Mouse (Mus musculus): ENCODE data around the gene Tnp1. TPM values are rescaled to one million over a fixed set of nuclear protein-coding genes. Genes with fewer than 3 reads are reported as not detected.

Tnp1 gene
- not detected for polyA plus RNA-seq (2017; shearing (Covaris generic))

DNA sequence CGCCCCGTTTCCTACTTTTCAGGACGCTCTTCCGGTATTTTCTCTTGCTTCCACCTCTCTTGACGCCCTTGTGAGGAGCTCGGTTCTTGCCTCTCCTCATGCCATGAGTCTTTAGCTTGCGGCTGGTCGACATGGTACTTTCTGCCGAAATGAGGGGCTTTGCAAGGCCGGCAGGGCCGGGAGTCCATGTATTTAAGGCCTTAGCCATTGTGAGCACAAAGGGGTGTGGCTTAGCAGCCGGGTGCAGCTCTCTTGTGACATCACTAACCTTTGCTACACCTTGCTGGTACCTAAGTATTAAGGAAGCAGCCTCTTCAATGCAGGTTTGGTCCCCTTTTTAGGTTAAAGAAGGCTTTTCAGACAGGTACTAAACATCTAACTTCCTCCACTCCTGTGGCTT is at the start of gene Tnp1:
TSS of gene Tnp1 (minus strand) at position 179 of the 400 bp plus-strand sequence.
- ATAC-seq, result no peak

DNA sequence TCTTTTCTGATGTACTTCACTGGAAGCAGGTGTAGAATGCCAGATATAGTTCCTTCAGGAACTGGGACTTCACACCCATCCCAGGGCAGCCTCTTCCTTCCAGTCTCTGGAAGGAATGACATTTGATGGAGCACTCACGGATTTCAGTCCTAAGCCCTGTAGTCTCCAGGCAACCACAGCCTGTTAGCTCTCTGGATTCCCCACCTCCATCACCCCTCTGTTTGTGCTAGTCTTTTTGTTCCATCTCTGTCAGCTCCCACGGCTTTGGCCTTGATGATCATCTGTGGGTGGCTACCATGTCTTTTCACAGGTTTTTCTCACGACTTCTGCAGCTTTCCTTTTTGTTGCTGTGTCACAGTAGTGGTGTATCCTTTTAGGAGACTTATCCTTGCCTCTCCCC is 48.6 kb upstream of the Tnp1 start:
- no peak for ATAC-seq

DNA sequence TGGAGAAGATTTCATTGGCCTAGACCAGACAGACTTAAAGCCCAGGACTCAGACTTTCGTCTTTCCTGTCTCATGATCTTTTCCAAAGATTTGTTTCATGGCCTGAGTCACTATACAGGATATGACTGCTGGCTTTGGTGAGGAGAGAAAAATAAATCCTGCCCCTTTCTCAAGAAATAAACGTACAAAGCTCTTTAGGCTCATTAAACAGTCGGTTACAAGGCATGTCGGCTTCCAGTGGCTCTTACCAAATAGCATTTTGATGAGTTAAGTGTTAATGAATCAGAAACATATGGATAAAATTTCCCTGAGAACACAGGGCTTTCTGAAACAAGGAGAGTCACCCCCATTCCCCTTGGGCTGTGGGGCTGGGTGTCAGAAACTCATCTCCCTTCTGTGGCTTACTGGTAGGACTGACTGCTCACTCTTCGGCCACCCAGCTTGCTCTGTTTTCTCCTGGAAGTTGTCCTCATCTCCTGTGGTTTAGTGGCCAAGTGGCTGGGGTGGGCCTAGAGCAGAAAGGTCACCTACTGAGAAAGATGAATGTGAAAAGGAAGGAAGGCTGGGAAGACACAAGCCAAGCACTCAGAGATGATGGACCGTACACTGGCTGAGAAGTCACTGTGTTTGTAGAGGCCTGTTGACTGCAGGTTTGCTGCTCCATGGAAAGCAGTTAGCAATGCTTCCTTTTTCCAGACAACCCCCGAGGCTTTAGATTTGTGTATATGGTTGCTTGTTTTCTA is 46.0 kb upstream of the Tnp1 start:
- ATAC-seq, result no peak

DNA sequence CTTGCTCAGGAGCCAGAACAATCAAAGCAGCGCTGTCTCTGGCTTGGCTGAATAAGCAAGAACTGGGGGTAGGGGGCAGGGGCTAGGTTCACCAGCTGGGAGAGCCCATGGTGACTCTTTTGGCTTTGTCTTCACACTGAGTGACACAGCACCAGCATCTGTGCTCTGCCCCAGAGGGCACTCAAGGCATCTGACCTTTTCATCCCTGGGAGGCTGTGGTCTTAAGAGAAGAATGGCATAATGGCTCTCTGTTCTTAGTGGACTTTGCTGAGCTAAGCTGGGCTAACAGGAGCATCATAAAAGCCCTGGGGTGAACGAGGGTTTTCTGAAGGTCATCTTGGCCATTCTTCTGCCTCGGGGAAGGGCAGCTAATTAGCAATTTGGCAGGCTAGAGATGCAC is 44.6 kb upstream of the Tnp1 start:
- no peak for ATAC-seq

DNA sequence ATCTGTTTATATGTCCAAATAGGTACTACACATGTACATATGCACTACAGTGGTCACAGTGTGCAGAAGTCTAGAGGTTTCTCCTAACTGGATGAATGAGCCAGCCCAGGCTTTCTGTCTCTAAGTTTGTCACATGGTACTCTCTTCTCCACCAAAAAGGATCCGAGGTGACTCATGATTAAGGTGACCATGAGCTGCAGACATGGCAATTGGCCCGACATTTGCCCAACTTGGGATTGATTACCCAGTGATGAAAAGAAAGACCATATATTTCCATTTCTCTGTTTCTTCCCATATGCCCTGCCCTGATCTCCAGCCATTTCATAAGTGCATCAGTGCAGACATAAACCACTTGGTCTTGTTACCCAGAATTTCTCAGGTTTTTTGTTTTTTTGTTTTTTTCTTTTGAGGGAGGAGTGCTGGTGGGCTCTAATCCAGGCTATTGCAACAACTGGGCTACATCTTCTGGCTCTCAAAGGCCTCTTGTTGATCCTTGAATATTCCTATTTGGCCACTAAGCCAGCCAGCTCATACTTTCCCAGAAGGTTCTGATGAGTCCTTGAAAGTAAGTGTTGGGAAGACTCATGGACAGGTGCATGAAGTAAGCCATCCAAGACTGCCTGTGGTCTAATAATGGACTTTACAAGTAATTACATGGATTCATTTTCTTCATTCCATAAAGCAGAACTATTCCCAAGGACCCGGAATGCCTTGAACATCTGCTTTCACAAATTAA is 40.7 kb upstream of the Tnp1 start:
- no peak for ATAC-seq

DNA sequence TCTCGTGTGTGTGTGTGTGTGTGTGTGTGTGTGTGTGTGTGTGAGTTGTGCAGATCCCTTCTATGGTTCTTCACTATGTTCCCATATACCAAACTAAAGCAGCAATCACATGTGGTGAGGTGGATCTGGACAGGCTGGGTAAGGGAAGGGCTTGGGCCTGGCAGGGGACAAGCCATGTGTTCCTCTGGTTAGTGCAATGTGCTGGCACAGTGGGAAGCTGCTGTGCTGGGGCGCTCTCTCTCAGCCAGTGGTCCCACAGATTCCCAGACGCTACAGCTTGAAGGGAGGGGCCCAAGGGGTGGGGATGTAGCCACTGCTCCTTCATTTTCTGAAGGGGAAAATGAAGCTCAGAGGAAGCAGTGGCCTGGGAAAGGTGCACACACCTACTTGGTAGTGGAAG is 40.1 kb upstream of the Tnp1 start:
- ATAC-seq, result no peak

DNA sequence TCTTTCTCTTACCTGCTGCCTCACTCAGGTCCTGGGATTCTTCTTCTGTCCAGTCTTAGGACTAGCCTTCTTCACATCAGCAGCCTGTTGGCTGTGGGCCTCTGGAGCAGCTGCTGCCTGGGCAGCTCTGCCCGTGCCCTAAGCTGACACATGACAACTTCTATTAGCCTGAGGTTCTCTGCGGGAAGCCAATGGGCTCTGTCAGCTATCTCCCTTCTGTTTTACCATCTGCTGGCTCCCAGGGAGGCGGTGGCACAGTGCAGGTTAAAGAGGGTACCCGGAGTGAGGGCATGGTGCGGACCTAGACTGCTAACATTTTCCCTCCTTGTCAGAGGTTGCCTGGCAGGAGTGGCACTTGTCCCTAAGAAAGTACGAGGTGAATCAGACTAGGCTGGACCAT is 39.5 kb upstream of the Tnp1 start:
- no peak for ATAC-seq

DNA sequence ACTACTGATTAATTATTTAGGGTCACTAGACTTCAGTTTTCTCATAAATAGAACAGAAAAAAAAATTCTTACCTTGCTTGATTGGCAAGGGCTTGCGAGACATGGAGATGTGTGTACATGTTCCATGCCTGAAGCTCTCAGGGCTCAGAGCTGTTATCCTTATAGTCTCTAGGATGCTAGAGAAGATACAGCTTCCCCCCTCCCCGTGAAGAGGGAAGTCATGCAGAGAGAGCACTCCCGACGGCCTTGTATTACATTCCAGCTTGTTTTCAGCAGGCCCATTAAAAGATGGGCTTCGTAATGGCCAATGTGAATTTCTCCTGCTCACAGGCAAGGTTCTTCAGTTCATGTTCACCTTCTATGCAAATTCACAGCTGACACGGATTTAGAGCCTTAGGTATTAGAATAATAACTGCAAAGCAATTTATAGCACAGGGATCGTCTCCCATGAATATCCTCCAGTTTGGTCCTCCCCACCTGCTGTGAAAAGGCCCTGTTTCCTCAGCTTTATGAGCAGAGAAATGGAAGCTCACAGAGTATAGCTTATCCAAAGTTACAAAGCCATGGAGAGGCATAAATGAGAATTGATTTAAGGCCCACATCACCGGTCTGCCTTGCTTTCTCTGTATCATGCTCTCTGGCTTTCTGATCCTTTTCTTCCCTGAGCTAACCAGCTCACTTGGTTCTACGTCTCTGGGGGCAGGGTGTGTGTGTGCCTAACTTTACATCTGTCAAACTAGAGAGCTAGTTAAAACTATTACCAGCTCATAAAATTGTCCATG is 38.0 kb upstream of the Tnp1 start:
- no peak for ATAC-seq

DNA sequence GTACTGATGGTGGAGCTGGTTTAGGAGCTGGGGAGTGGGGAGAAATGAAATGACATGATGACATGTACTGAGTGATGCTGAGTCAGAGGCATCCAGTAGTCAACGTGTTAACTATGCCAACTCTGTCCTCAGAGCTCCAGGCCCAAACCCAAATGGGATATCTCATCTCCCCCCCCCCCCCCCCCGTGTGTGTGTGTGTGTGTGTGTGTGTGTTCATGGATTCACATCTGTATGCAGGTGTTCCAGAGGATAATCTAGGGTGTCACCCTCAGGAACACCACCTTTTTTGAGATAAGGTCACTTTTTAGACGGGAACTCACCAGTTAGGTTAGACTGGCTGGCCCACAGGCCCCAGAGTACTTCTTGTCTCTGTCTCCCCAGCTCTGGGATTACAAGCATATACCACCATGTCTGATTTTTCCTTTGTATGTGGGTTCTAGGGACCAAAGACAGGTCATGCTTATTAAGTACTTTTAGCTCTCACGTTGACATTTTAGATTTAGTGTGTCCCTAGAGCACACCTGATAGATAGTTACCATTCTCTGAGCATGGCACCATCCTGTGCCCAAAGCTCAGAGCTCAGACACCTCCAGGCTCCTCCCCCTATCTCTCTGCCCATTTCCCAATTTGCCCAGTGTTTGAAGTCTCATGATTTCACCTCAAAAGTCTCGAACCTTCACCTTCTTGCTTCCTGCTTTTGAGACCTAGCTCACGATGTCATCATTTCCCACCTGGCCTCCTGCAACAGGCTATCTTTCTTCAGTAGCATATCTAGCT is 31.4 kb upstream of the Tnp1 start:
- no peak for ATAC-seq

DNA sequence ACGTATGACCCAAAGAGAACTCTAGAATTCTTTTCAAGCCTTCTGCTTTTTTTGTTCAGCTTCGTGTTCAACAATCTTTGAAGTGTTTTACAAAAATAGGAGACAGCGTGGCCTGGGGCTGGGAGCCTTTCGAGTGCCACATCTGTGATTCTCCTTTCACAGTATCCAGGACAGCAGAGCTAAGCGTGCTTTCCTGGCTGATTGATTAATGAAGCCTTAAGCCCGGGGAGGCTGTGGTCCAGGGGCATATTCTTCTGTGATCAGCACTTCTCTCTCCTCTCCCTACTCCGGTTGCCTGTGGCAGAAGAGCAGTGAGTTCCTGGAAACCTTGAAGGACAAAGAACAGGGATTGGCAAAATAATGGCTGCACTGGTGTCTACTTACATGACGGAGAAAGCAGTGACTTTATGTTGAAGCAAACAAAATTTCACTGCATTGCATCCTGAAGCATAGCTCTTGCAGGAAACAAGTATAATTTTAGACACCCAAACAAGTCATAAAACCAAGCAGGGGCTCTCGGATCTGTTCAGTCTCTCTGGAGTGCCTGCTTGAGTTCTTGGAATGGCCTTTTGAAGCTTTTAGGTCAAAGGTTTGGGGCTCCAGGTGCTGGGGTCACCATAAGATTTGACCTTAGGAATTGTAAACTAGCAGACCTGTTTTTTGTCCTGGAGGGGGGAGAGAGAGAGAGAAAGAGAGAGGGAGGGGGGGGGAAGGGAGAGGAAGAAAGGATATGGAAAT is 30.4 kb upstream of the Tnp1 start:
- no peak for ATAC-seq

DNA sequence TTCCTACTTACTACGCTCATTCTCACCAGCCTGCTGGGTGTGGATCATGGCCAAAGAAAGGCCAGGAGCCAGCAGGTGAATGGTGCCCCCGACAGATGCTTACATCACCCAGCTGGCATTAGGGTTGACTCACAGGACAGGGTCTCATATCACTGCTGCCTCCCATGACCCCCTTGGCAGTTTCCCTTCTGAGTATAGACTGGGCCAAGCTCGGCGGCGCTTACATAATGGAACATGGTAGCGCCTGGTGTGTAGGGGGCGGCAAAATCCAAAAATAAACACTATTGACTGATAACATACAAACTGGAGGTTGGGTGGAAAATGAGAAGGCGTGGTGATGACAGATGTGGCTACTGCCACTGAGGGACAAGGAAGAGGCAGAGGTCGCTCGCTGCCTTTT is 28.0 kb upstream of the Tnp1 start:
- no peak for ATAC-seq

DNA sequence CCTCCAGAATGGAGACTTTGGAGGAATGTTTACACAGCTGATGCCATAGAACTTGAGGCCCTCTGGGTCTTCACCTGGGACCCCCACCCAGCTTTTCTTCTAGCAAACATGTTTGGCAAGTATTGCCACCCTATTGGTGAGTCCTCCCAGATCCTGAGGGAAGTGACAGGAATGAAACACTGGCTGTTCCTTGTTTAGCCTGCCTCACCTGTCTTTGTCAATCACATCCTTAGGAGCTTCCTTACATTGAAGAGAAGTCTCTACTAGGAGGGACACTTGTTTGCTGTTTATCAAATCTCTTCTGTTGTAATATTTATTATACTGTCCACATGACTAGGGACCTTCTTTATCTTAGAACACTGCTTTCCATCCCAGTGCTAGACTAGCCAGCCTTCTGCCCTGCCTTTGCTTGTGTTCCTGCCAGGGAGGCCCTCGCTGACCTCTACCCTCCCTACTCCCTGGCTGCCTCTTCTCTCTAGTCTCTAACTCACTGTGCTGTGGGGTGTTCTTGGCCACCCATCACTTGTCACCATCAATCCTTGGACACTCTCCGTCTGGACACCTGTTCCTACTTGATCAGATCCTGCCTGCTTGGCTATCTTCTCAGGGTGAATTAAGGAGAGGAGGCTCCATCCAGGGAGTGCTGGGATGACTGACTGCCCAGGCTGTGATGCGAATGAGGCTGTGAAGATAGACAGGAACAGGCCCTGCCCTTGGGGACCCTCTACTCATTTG is 25.1 kb upstream of the Tnp1 start:
- no peak for ATAC-seq

DNA sequence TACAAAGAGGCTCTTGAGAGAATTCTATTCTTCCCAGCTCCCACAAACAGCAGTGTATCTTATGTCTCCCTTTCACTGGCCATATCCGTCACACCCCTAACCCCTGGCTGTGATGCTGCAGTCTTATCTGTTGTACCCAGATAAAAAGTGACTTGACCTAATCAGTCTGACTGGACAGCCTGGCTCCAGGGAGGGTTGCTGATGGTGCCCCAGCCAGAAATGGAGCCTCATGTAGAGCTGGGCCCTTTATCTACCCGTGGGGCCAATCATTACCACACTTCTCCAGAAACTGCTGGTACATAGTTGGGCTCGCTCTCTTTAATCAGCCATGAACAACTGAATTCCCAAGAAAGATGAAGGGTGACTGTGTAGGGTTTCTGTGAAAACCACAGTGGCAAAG is 22.8 kb upstream of the Tnp1 start:
- ATAC-seq, result no peak

DNA sequence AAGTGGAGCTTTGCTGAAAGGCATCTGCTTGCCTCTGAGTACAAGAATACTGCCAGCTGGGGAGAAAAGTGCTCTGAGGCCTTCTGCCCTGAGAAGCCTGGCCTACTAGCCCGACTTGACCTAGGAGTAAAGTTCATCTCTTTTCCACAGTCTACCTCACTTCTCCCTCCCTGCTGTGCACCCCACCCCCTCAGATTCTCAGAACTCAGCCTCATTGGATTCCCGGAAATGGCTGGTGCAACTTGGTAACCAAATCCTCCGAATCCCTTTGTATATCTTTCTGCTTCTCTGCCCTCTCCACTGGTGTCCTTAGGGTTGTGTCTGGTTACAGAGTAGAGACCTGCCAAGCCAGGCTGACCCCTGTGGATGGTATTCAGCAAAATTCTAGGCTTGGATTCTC is 20.8 kb upstream of the Tnp1 start:
- ATAC-seq, result no peak

DNA sequence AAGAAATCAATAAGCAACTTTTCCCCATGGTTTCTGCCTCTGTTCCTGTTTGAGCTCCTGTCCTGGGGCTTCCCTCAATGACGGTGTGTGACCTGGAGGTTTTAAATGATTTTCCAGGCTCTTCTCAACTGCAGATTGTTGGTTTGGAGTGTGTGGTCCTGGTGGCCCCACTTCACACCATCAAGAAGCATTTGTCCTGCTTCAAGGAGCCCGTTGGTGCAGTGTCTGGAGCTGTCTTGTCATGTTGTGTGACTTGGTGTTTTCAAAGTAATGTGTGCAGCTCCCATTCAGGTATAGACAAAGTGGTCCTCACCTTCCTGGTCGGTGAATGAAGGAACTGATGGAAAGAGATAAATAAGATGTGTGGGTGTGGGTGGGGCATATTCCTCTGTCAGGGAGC is 20.0 kb upstream of the Tnp1 start:
- ATAC-seq, result no peak

DNA sequence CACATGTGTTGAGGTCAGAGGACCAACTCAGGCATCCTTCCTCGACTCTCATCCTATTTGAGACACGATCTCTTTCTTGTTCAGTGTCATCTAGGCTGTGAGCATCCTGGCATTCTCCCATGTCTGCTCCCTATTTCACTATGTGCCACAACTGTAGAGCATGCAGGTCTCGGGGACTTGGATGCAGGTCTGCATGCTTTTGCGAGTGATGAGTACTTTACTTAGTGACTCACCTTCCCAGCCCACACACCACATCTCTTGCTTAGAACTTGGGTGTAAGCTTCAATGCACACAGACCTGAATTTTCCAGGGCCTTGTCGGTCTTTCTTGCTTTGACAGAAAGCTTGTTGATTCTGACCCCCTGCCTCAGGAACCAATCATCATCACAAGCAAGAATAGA is 16.8 kb upstream of the Tnp1 start:
- ATAC-seq, result no peak

DNA sequence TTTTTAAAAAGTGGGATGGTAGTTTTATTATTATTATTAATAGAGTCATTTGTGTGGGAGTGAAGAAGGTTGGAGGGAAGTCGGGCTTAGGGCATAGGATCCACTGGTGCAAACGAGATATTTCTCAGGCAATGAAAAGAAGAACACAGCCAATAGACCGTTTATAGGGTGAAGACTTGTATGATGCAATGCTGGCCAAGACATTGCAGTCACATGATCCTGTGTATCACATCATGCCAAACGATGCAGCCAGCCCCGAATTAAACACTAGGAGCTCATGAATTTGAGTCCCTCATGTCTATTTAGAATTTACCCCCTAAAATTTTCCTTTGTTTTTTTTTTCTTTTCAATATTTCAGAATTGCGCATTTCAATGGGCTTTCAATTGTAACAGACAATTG is 13.0 kb upstream of the Tnp1 start:
- ATAC-seq, result no peak

DNA sequence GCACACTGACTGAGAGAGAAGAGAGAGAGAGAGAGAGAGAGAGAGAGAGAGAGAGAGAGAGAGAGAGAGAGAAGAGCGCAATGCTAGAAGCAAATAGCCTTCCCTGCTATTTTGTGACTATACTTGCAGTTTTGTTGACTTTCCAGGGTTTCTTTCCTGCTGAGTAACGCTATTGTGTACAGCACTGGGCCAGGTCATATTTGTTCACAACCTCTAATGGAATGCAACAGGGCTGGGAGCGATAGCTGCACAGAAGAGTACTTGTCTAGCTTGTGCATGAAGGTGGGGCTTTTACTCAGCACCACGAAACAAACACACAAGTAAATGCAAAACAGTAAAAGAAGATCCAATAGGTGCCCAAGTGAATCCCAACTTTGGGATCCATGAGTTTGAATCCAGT is 11.7 kb upstream of the Tnp1 start:
- ATAC-seq, result no peak

DNA sequence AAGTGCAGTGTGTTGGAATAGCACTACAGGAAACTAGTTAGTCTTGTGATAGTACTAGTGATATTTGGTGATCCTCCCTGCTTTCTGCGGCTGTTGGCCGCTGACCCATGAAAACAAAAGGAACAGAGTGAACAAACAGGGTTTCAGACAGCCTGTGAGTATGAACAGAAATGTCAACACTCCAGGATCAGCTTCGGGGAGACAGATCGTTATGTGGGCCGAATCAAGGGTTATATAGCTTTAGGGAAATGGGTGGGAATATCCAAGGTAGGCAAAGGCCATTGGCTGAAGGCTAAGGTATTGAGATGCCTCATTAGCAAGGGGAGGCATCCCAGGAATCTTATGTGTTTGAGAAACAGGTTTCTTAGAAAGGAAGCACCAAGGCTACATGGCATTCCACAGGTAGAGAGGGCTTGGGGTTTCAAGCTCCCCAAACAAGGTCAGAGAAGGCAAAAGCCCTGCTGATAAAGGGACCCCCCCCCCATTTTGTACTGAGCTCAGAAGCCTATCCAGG is 11.1 kb upstream of the Tnp1 start:
- no peak for ATAC-seq

DNA sequence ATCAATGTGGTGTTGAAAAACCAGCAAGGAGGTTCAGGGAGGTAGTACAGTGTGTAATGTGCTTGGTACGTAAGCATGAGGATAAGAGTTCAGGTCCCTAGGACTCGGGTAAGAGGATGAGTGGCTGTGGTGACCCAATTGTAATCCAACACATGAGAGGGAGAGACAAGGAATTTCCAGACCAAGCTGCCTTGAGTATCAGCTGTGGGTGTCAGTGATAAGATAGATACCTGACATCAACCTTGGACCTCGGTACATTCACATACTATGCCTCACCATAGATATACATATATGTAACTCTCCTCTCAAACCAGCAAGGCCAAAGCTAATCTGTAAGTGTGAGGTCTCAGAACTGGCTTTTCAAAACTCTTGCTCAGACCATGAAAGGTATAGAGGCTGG is 10.4 kb upstream of the Tnp1 start:
- ATAC-seq, result no peak

DNA sequence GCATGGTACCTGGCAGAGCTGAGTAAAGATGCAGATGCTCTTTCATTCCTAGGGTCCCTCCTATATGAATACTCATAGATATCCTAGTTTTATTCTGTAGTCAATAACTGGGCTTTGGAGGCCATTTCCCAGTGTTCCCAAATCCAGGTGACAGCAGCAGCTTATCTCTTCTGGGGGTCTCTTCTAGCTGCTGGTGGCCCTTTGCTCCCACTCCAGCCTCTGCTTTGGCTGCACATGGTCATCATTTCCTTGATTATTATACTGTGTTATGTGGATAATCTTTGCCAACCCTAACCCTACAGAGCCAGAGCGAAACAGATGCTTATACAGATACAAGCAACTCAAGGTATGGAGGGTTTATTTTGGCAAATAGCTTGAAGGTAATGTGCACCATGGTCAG is 8.9 kb downstream of the Tnp1 start:
- ATAC-seq, result no peak
